Mouse (Mus musculus) layer of hippocampus, adult 9-10 months (tissue): ENCODE data around the gene Tent2.
"Not testable (repeated sequence)": the region's sequence is repeated elsewhere in the genome, so short reads cannot be mapped to it uniquely, and the experiment has no call there.

Experiments used
- DNase-seq: peaks from one replicate; pipeline ENCODE4 v3.0.0; 2022; ENCODE audit warnings: low spot score

The Tent2 gene

DNA sequence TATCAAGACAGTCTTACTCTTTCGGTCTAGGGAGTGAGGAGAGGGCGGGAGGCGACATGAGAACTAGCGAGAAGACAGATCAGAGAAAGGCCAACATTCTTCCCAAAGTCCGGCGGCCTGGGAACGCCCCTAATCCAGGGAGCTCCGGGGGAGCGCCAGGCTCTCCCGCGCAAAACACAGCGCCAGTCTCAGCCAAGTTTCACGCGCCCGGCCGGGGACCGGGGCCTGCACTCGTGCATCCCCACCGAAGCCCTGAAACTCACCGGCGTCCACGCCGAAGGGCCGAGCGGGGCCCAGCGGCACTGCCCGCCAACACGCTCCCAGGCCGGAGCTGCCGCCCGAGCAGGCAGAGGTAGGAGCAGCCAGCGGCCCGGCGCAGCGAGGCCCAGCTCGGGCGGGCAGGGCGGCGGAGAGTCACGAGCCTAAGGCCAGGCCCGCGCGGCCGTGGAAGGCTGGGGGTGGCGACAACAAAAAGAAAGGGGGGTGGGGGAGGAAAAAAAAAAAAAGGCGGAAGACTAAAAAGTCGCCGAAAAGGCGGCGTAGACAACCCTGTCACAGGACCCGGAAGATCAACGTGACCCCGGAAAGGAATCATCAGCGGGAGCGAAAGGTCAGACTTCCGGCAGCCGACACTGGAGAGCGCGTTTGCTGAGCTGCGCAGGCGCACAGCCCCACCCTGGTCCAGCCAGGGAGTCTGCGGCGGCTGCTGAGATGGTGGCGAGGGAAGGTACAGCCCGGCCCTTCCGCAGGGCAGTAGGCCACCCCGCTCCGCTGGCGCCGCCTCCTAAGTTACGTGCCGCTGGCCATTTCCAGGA, at the start of gene Tent2:
Tent2 (minus strand) TSS at position 555 of the 815 bp plus-strand sequence.
- DNase-seq, result peak; percentile 82

DNA sequence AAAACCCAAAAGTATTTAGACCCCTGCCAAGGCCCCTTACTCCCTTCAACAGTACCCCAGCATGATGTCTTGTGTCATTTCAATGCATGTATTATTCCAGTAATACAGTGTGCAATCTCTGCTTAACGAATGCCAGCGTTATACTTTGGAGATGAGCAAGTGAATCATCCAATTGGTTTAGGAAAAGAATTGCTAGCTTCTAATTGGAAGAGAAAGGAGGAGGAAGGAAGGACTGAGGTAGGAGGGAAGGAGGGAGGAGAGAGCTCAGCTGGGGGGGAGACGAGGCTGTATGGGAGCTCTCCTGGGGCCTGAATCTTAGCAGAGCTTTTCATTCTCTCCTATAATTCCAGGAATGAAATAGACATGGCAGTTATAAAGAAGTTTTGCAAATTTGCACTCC, 49.0 kb upstream of the Tent2 start:
- no peak for DNase-seq

DNA sequence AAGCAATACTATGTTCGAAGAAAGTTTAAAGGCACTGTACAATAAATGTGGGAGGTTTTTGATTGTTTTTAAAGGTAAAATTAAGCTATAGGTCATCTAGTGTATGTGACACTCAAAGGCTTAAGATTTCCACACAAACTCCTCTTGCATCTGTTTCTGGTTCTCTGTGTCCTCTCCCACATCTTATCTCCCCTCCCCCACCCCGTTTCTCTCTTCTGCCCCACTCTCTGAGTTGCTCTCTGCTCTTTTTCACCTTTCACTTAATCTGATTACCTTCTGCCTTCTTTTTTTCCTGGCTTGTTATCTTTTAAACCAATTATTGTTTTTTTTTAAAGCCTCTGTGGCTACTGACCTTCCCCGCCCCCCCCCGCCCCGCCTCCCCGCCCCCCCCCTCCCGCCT, 47.4 kb upstream of the Tent2 start:
- no peak for DNase-seq

DNA sequence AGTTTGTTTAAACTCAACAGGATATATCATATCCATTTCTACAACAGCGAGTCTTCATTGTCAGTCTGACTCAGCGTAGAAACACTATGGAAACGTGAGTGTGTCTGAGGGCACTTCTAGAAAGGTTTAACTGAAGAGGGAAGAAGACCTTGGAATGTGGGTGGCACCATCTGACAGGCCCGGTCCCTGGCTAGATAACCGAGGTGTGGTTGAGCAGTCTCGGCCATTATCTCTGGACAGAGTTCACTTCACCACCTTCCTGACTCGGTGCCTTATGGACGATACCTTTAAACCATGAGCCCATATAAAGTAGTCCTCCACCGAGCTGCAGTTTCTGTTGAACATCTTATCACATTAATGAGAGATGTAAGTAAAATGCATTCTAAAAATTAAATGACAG, 46.9 kb upstream of the Tent2 start:
- DNase-seq, result no peak

DNA sequence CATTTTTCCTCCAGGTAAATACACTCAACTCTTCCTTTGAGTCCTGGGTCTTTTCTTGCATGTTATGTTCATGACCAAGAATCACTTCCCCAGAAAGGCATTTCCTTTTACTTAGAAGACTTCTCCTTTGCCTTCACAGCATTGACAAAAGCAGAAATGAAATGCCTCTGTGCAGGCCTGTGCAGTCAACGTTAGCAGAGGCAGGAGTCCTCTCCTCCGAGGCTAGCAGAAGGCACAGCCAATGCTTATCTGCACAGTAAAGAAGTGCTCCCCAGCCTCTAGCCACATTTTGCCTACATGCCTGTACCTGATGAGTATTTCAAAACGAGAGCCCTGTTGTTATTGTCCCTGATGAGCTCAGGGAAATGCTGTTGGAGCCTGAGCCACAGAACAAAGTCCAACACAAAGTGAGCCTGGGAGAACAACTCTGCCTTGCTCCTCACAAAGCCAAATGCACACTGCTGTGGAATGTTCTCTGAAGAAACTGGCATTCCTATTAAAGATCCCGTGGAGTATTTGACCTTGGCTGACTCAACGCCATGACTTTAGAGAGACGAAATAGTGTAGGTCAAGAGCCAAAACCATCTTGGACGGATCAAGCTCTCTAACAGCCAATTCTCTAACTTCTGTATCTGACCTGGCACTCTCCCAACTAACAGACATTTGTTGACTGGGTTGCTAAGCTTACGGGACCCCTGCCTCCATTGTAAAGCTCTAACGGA, 45.7 kb upstream of the Tent2 start:
- no peak for DNase-seq

DNA sequence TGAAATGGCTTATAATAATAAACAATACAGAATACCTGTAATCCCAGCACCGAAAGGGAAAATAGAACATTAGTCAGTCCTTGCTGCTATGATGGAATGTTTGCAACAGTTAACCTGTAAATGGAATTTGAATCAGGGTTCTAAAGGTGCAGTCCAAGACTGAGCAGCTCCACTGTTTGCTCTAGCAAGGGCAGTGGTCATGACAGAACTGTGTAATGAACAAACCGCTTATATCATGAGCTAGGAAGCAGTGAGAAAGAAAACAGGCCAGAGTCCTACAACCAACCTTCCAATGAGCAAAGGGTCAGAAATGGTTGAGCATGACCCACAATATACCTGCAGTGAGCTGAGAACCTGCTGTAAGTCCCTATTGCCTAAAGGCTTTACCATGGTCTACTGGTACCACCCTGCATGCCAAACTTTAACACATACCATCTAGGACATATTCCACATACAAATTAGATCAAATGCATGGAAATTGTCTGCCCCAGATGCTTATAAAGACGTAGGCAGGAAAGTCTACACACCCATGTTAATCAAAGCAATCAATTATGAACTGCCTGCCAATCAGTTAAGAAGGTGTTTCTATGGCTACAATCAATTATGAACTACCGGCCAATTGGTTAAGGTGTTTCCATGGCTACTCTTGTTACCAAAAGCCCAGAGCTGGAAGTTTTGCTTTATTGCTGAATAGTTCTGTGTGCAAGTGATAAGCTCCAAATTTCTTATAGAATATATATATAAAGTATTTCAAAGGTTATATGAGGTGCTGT, 42.3 kb upstream of the Tent2 start:
- no peak for DNase-seq

DNA sequence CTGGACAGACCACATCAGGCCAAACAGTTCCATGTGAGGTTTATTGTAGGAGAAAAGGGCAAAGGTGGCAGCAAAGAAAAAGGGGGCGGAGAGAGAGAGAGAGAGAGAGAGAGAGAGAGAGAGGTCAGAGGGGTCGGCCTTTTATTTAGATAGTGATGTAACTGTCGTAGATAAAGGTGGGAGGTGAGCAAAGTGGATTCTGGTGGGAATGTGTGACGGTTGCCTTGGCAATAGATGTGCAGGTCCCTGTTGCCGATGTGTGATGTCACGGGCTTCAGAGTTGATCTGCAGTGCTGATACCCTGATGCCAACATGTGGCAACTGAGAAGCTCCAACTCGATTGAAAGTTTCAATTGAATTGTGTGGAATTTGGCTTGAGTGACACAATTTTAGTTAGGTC, 40.1 kb upstream of the Tent2 start:
- no peak for DNase-seq

DNA sequence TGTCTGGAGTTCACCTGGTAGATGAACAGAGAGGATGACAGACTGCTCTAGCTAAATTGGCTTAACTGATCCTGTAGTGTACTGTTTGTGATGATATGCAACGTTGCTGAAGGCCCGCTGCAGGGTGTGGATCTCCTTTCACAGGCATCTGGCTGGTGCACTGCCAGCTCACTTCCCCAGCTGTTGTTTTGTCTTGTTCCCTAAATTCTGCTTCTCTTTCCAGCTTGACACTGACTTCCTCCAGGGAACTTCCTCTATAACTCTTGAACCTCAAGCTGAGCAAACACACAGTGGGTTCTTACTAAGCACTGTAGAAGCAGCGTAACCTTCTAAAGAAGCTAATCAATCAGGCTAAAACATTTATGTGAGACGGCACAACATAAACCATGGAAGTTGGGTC, 38.8 kb upstream of the Tent2 start:
- no peak for DNase-seq

DNA sequence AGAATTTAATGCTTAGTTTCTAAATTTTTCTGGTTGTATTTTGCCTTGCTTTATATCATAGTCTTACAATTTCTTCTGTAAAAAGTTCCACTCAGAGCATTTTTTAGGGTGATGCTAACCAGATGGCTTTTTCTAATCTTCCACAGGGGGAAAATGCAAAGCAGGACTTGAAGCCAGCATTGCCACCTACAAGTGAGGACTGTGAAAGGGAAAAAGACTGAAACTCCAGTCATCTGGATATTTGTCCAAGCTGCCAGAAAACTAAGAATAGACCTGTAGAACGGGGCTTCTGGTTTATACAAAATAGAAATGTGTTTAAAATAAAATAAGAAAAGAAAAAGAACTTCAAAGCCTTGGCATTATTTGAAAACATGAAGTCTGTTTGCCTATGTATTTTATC, 19.6 kb upstream of the Tent2 start:
- DNase-seq, result no peak

DNA sequence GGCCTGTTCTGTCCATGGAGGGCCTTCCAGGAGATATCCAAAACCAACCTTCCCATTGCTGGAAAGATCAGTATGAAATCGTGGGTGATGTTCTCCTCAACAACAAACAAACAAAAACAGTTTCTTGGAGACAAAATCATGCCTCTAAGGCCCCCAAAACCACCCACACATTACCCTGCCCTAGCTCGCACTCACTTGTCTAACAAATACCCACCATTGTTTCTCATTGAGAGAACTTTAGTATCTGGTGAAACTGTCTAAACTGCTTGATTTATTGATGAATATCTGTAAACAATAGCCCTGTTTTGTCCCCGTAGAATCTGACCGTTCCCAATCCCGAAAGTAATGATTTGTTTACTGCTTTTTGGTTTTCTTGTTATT, 451 bp upstream of the Tent2 start:
- no peak for DNase-seq

DNA sequence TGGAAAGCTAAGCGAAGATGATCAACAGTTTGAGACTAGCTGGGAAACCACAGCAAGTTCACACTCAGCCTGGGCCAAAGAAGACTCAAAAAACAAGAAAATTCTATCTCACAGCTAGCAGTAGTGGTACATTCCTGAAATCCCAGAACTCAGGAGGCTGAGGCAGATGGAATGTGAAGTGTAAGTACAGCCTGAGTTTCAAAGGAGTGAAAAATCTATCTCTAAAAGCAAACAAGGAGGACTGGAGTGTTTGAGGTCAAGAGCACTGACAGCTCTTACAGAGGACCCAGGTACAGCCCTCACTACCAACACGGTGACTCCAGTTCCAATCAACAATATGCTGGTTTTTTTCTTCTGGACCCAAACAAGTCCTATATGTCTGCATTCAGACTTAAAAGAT, 2.8 kb downstream of the Tent2 start:
- DNase-seq, result no peak

DNA sequence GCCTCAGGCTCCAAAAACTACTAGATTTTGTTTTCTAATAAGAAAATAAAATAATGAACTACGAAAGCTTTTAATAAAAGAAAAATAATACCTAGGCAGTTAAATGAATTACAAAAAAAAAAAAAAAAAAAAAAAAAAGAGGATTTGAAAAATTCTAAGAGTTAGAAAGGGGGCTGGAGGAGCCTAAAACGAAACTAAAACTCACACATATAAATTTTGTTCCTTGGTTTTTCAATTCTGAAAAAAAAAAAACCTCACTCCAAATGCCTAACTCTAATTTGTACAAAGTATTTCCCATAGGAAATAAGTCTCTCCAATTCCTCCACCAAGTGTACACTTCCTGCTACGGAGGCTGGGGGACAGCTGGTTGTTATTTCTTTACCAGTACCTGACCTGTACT, 3.4 kb downstream of the Tent2 start:
- no peak for DNase-seq

DNA sequence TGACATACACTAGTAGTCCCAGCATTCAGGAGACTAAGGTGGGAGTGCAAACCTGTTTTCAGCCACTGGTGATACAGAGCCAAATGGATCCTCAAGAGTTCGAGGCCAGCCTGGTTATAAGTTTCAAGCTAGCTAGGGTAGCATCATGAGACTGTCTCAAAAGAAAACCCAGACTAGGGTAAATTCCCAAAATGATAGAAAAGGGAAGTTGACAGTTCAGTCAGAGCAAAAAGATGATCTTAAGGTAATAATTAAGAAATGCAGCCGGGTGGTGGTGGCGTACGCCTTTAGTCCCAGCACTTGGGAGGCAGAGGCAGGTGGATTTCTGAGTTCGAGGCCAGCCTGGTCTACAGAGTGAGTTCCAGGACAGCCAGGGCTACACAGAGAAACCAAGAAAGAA, 4.4 kb downstream of the Tent2 start:
- DNase-seq, result not testable (repeated sequence)

DNA sequence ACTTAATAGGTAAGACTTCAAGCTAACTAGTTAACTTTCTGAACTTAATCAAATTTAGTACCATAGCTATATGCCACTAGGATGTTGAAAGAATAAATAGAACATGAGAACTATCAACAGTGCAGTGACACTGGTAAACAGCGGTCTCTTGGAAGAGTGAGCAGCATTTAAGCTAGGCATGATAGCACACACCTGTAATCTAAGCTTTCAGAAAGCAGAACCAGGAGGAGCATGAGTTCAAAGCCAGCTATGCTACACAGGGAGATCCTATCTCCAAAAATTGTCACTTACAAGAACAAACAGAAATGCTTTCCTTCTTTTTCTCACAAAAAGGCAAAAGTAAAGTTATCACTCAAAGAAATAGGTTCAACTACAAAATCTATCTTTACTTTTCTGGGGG, 11.8 kb downstream of the Tent2 start:
- DNase-seq, result no peak

DNA sequence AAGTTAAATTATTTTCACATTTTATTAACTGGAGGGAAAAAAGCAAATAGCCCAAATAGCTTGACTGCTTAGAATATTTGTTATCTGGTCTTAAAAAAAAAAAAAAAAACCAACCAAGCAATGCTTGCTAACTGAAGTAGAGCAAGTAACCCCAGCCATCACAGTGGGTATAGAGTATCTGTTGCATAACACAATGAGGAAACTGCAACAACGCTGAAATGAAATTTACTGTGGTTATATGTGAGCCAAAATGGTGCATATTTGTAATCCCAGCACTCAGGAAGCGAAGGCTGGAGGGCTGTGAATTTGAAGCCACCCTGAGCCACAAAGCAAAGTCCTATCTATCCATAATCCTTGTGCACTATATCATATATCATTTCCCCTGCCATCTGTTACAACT, 12.7 kb downstream of the Tent2 start:
- DNase-seq, result no peak

DNA sequence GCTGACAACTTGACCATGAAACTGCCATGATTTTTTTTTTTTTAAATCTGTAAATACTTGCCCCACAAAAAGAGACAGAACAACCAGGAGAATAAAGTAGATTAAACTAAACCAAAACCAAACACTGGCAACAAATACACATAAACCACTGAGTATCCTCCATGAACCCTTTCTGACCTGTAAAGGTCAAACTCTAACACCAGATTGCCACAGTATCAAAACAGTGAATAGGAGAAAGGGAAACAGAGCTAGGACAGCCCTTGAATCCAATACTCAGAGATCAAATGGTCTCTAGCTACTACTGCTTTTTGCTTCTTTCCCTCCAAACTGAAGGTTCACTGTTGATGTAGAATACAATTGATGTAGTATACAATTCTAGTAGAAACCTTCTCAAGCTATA, 14.6 kb downstream of the Tent2 start:
- no peak for DNase-seq

DNA sequence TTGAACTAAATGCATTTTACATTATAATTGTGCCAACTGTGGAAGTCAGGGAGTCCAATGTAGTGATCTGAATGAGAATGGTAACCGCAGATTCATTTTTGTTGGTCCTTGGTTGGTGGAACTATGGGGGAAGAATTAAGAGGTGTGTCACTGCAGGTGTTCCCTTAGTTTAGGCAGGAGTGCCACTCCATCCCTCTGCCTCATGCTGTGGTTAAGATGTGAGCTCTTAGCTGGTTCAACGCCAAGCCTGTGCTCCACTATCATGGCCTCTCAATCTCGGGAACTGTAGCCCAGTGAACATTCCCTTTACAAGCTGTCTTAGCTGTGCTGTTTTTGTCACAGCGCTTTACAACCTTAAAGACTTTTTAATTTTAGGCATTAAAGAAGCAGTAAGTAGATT, 28.9 kb downstream of the Tent2 start:
- no peak for DNase-seq

DNA sequence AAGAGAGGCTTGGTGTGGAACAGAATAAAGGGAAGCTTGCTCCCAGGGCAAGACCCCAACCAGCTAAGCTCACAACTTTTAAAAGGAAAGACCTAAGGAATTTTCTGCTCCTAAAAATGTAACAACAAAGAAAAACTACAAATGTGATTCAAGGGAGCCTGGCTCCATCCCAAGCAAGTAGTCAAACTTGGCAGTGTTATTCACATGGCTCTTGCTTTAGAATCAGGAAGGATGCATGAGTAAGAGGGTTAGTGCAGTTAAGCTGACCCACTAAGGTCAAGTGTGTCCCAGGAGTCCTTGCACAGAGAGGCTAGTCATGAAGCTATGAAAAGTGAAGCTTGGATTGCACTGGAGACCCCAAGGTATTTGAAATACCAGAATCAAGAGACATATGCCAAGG, 29.7 kb downstream of the Tent2 start:
- DNase-seq, result no peak

DNA sequence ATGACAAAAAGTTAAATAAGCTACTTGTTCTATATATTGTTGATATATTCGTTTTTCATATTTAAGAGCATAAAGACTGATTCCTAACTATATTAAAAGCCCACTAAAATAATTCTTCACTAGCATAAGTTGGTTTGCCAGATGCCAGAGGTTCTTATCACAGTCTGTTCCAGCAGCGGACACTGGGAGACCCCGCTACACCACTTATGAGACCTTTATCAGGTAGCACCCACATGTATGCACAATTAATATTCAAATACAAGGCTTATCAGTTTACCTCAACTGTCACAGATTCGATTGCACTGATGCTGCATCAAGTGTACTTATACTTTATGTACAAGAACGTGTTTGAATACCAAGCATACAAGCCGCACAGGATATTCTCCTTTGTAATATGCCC, 33.9 kb downstream of the Tent2 start:
- no peak for DNase-seq

DNA sequence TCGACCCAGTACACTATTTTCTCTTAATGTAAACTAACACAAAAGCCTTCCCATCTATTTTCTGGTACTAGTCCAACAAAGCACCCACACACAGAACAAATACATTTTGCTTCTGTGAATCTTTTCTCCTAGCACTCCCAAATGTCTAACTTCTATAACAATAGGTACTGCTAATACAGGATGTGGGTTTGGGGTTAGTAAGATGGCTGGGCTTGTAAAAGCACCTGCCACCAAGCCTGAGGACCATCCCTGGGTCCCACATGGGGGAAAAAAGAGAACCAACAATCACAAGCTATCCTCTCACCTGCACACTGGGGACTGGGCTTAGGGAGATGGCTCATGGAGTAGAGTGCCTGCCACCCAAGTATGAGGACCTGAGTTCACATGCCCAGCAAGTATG, 38.9 kb downstream of the Tent2 start:
- DNase-seq, result no peak

DNA sequence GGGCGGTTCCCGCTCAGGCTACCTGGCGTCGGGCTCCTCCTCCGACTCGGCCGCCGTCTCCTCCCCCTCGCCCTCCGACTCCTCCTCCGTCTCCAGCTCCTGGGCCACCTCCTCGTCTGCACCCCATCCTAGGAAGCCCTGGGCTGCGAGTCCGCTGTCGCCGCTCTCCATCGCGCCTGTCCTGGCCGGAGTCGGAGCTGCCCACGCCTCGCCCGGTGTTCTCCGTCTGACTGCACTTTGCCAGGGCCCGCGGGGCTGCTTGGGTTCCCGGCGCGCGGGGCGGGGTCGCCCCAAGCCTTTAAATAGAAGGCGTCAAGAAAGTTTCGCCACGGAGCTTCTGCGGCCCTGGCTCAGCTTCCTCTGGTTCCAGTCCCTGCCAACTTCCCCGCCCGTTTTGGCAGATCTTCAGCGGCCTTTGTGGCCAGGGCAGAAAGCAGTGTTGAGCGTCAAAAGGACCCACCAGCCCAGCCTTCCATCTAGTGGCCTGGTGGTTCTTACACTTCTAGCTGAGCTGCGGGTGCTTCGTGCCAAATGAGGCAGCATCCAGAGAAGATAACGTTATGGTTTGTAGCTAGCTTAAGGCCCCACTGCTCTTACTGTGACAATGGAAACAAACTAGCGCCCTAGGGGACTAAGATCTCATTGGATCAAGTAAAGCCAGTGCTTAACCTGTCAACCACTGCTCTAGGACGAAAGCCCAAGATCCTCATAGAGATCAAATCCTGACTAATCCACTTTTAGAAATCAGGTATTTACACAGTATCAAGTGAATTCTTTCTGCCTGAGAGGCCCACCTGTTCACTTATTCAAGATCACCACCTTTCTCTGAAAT, 47.6 kb downstream of the Tent2 start, which contains the start of gene Cmya5:
Cmya5 (minus strand) TSS at position 389 of the 832 bp plus-strand sequence.
- DNase-seq, result peak; percentile 61

DNA sequence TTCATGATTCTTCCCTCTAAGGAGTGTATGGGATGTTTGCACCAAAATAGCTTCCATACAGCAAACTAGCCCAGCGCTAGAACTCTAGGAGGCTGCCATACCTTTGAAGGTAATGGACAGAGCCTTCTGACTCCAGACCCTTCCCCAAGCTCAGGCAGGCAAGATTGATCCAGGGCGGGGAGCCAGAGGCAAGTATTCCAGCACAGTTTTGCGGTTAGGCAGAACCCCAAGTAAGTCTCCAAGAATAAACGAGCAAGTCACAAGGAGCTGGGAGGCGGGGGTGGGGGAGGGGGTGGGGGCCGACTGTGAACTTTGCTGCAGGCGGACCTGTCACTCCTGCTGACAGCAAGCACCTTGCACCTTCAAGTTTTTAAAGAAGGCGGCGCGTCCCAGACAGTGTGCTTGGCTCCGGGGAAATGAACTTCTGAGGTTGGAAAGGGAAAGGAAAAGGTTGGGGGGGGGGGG, 48.3 kb downstream of the Tent2 start:
- no peak for DNase-seq
